Mouse (Mus musculus) layer of hippocampus, postnatal 25 days (tissue): Measurements from ENCODE around the gene Pcgf2. TPM values are rescaled to one million over a fixed set of nuclear protein-coding genes. Genes with fewer than 3 reads are reported as not detected.
A peak's percentile ranks its signal among the peaks of the same experiment; 100 is the strongest.
"Not testable (repeated sequence)": the region's sequence is repeated elsewhere in the genome, so short reads cannot be mapped to it uniquely, and the experiment has no call there.

Source experiments
- DNase-seq, 2 experiments: peaks; one replicate each; pipeline ENCODE4 v3.0.0; 2022; ENCODE audit warnings: mixed read lengths in 2 of 2, low spot score in 1 of 2; ENCODE audit errors: extremely low spot score in 1 of 2
- total RNA-seq, 2 experiments: library from RNA; stranded (reverse); gene quantifications; 2 replicates each; pipeline ENCODE4 v1.2.3; 2021

Gene Pcgf2
- total RNA-seq = 10 to 100 TPM; 19.7 to 27.9 TPM

DNA sequence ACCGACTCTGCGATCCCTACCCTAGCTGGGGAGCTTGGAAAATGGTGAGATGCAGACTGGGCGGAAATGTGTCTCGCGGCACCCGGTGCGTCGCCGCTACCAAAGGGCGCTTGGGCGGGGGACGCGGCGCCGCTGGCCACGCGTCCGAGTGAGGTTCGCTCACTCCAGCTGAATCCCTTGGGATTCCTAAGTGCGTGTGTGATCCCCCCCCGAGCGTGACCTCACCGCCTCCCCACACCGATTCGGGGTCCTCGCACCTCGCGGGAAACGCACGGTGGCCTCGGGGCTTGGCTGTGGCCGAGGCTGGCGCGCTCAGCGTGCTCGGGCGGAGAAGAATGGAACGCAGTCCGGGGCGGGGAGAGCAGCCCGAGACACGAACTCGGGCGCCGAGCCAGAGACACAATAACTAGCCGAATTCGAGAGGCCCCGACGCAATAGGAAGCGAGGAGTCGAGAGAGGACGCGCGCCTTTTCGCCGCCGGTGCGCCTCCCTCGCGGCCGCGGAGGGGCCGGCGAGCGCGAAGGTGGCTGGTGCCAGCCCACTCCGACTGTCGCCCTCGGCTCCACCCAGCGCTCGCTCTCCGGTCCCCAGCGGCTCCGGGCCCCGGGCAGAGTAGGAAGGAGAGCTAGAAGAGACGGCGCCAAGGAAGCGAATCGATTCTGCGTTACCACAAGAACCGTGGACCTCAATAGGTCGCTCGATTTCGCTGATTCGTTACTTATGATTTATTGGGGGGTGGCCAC lies at the start of gene Pcgf2:
Pcgf2 (minus strand) TSS at position 495 of the 743 bp plus-strand sequence.
- DNase-seq = peak in 1 of 2 experiments; percentile 57

GRCm38 (mm10) chr11:97748496-97748895 lies 48.2 kb upstream of the Pcgf2 start:
- DNase-seq = no peak

GRCm38 (mm10) chr11:97747773-97748172 lies 47.5 kb upstream of the Pcgf2 start:
- DNase-seq = no peak

DNA sequence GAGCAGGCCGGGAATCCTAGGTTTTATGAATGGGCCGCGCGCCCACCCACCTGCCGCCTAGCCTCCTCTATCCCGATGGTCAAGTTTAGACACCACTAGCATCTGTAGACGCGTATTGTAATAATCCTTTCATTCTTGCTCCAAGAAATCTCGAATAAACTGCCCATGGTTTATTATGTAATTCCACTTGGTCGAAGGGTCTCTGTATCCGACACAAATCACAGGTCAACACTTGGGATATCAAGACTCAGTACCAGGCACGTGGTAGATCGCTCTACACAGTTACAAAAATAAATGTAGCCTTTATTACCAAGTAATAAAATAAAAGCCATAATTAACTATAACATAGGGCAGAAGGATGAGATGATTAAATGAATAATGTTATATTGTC lies 45.0 kb upstream of the Pcgf2 start:
- no peak for DNase-seq

DNA sequence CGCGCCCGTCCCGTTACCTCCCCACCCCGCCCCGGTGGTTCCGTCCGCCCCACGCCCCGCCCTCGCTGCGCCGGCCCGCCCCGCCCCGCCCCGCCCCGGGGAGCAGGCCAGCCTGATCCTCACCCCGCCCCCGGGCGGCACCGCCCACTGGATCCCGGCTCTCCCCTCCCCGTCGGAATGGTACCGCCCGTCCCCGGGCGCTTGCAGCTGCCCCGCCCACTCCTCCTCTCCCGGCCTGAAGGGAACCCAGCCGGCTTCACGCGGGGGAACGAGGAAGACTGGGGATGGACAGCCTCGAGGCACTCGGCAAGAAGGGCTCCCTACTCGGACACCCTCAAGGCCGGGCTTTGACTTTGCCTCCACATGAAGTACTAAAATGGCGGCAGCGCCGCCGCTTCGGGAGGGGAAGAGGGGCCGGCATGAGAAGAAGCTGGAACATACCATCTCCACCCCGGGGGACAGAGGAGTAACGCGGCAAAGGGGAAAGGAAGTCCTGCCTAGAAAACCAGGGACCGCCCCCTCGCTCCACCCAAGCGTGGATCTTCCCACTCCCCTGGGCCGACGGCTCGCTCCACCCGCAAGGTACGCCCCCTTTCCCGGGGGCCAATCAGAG lies 44.5 kb upstream of the Pcgf2 start:
- peak; percentile 91 to 99 for DNase-seq

- no peak for DNase-seq
These were observed 43.9 kb upstream of the Pcgf2 start, which contains the start of gene Pip4k2b for GRCm38 (mm10) chr11:97744063-97744717. Gene Pip4k2b, minus strand, starts transcription at chr11:97744704.

DNA sequence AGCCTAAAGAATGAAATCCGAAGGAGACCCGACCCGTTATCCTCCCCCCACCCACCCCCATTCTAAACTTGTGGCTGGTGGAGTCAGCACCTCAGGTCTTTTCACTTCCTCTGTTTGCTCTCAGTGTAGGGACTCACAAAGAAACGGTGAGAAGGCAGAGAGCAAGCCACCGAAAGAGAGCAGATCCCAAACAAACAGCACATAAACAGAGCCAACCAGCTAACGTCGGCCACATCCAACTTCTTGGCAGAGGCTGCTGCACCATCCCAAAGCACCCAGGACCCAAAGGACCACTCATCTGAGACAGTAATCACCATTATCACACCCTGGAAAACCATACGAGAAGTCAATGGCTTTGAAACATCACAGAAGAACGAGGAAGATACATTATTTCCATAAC lies 43.1 kb upstream of the Pcgf2 start:
- DNase-seq = no peak

GRCm38 (mm10) chr11:97742591-97742990 lies 42.3 kb upstream of the Pcgf2 start:
- DNase-seq = no peak

- DNase-seq = no peak
These were observed 41.9 kb upstream of the Pcgf2 start for GRCm38 (mm10) chr11:97742157-97742556.

GRCm38 (mm10) chr11:97740190-97740589 lies 39.9 kb upstream of the Pcgf2 start:
- DNase-seq = no peak

DNA sequence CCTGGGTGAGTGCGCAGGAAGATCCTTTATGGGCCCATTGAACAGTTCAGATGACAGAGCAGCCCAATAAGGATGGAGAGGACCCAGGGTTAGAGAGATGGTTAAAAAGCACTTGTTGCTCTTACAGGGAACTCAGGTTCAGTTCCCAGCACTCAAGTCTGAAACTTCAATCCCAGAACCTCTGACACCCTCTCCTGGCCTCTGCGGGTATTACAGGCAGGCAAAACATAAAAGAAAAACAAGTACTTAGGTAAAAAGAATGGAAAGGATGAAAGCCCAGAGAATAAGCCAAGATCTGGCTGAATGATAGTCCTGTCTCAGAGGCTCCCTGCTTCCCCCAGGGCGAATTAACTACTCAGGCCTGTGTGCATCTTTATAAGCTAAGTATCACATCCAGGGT lies 38.9 kb upstream of the Pcgf2 start:
- no peak for DNase-seq

DNA sequence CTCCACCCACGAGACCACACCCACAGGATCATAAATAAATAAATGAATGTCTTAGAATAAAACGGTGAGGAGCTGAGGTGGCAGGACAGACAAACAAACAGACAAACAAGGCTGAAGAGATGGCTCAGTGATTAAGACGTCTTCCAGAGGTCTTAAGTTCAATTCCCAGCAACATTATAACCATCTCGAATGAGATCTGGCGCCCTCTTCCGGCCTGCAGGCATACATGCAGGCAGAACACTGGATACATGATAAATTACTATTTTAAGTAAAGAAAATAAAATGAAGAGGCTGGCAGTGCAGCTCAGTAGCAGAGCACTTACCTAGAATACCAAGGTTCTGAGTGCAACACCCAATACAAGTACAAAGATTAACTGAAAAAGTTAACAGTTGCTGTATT lies 38.4 kb upstream of the Pcgf2 start:
- no peak for DNase-seq

DNA sequence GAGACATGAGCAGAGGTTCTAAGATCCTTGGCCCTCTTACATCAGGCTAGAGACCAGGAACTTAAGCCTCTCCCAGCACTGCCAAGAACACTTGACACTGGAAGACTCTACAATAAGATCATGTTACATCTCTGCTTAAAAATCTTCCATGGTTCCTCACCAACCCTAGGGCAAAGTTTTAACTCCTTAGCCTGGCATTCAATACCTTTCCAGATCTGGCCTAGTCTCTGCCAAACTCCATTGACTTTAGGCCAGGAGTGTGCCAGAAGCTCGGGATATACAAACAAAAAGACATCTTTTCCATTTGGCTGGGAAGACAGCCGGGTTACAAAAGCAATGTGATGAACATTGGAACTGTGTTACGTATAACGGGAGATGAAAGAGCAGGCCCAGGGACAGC lies 37.3 kb upstream of the Pcgf2 start:
- no peak for DNase-seq

DNA sequence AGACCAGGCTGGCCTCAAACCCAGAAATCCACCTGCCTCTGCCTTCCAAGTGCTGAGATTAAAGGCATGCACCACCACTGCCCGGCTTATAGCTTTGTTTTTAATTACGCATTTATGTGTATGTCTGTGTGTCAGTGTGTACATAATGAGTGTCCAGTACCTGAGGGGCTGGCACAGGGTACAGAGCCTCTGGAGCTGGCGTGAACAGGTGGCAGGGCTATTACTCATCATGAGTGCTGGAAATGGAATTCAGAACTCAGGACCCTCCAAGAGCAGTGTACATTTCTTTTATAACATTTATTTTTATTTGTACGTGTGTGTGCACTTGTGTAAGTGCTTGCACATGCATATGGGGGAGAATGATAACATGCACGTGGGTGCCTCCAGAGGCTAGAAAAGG lies 36.3 kb upstream of the Pcgf2 start:
- DNase-seq = no peak

DNA sequence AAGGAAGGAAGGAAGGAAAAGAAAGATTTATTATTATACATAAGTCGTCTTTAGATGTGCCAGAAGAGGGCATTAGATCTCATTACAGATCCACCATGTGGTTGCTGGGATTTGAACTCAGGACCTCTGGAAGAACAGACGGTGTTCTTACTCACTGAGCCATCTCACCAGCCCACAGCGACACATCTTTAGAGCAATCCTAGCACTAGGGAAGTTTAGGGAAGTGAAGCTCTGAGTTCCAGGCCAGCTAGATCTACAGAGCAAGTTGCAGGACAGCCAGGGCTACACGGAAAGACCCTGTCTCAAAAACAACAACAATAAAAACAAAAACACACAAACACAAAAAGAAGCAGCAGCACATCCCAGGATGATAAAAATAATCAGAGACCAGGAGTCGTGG lies 34.5 kb upstream of the Pcgf2 start:
- DNase-seq = not testable (repeated sequence)

GRCm38 (mm10) chr11:97733689-97734088 lies 33.4 kb upstream of the Pcgf2 start:
- DNase-seq = no peak

DNA sequence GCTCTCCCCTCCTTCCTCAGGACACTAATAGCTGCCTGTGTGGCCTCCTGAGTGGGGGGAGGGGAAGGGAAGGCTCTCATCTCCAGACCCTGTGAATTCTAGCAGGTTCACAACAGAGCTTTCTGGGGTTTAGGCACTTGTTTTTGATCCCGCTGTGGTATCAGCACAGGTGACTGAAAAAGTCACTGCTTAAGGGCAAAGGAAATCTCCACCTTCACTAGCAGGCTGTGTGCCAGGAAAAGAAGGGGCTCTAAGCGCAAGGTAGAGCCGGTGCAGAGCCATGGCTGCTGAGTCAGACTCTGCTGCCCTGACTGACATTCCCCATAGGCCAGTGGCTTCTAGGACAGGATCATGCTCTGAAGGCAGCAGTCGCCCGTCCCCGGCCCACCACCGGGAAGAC lies 28.4 kb upstream of the Pcgf2 start:
- DNase-seq = no peak

DNA sequence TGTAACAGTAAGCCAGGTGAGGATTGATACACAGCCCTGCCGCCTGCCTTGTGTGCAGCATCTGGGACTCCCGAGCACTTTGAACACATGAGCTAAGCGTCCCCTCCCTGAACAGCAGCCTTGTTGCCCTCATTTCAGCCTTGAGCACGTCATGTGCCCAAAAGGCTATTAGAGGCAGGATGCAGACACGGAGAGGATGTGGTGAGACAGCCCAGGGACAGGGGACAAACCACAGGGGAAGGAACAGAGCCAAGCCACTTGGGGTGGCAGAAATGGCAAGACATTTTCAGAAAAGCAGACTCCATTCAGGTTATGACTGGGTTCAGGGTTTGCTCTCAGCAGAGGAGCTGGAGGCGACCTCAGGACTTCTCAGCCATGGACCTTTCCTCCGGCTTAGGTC lies 28.0 kb upstream of the Pcgf2 start:
- no peak for DNase-seq

DNA sequence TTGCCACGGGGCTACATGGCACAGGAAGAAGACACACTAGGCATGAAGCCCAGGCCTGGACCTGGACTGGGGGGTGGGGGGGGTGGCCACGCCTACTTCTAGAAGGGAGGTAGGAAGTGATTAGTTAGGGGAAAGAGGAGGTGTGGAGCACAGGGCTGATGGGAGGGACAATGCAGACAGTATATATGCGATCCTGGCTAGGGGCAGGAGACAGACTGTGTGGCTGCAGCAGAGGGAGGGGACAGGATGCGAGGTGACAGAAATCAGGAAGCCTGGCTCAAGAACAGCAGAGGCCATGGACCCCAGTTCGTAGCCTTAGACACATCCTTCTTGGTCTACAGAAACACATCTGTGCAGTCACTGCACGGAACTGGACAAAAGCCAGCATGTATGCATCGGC lies 23.4 kb upstream of the Pcgf2 start:
- DNase-seq = no peak

GRCm38 (mm10) chr11:97721338-97721737 lies 21.0 kb upstream of the Pcgf2 start:
- DNase-seq = no peak

GRCm38 (mm10) chr11:97719041-97719440 lies 18.7 kb upstream of the Pcgf2 start:
- DNase-seq = no peak
